Mouse (Mus musculus): ENCODE results near the gene Coa3.
"Not testable (repeated sequence)": the region's sequence is repeated elsewhere in the genome, so short reads cannot be mapped to it uniquely, and the experiment has no call there.

The Coa3 gene

GRCm38 (mm10) chr11:101278223-101279192 is at the start of gene Coa3, which contains the start of gene Cntd1:
TSS of gene Coa3 (minus strand) at chr11:101279114.
TSS of gene Cntd1 (plus strand) at chr11:101279012.
- peak; percentile 76 for DNase-seq

- no peak for DNase-seq
These were observed 48.4 kb upstream of the Coa3 start for GRCm38 (mm10) chr11:101327311-101327710.

DNA sequence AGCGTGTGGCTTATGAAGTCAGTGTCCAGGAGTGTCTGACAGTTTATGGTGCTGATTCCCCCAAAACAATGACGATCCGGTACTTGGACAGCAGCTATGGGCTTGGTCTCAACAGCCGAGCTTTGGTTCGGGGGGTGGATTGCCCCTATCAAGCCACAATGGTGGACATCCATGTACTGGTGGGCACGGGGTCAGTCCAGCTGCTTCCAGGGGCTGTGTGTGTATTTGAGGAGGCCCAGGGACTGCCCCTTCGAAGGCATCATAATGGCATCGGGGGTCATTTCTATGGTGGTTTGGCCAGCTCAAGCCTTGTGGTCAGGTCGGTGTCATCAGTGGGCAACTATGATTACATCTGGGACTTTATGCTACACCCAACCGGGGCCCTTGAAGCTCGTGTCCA is 47.2 kb upstream of the Coa3 start:
- DNase-seq: no peak

GRCm38 (mm10) chr11:101325201-101325600 is 46.3 kb upstream of the Coa3 start:
- DNase-seq: not testable (repeated sequence)

DNA sequence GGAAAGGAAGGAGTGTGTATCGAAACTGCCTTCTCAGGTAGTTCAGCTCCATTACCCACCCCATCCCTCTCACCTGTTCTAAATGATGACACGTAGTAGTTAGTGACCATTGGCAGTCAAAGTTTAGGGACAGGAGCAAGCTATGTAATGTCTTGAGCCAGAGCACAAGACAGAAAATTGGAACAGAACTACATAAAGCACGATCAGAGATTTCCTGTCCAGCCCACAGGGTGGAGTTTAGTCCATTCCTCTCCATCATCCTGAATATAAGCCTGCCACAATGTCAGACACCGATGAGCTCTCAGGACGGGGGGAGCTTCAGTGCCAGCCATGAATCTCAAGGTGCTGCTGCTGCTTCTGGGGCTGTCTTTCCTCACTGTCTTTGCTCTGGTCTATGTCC is 45.8 kb upstream of the Coa3 start, which contains the start of gene Aoc2:
TSS of gene Aoc2 (plus strand) at position 301 of the 400 bp plus-strand sequence.
- no peak for DNase-seq

DNA sequence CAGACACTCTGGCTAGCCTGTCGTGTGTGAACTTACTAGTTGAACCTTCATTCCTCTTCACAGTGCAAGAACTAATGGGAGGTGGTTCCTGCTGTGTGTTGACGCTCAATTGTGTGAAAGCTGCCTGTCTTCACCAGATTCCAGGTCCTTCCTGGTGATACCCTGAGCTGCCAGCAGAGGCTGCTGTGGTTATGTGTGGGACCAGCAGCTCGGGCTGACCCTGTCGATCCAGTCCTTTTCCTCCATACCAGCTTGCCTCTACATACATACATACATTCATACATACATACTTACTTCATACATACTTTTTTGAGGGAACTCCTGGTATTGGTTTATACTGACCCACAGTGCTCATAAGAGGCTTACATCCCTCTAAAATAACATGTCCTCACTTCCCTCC is 44.7 kb upstream of the Coa3 start:
- DNase-seq: peak; percentile 75

DNA sequence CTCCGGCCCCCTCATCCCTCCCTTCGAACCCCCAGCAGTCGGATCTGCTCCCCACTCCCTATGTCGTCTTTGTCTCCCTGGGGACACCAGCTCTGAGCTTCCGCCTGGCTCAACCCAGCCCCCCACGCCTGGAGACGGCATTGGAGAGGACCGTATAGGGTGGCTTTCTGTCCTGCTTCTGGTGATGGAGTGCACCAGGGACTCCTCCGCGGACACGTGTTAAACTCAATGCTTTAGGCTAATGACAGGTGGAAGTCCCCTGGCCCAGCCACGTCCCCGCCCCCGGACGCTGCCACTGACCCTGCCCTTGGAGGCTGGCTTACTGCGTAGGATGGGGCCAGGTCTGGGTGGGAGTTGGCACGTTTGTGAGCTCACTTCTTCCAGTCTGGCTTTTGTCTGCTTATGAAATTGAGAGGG is 37.6 kb upstream of the Coa3 start:
- DNase-seq: peak; percentile 33

DNA sequence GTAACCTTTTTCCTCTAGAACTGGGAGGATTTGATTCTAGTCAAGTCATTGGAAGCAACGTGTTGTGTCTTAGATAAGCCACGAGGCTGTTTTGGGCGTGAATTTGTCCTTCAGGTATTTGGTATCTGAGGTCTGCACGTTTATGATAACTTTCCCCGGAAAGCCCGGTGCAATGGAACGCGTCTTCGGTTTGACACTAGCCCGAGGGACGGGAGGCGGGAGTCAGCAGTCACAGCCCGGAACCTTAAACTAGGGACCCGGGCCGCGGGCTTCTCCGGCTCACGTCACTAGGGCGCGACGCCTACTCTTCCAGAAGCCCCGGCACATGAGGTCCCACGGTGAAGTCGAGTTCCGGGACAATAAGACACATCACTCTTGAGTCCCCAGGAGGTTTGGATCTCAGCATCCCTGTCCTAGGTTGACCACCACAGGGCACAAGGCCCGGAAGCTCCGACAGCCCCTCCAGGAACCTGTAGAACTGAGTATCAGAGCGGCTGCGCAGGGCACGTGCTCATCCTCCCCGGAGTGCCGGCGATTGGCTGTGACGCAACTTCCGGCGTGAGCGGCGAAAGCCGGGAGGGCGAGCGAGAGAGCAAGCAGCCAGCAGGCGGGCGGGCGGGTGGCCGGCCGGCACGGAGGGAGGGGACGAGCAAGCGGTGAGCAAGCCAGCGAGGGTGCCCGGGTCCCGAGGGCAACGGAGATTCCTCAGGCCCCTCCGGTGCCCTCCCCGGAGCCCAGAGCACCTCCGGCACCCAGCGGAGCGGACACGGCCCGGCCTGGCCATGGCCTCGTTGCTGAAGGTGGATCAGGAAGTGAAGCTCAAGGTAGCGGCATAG is 37.0 kb upstream of the Coa3 start, which contains the start of gene Psme3:
TSS of gene Psme3 (plus strand) at position 549 of the 836 bp plus-strand sequence.
- peak; percentile 90 for DNase-seq

DNA sequence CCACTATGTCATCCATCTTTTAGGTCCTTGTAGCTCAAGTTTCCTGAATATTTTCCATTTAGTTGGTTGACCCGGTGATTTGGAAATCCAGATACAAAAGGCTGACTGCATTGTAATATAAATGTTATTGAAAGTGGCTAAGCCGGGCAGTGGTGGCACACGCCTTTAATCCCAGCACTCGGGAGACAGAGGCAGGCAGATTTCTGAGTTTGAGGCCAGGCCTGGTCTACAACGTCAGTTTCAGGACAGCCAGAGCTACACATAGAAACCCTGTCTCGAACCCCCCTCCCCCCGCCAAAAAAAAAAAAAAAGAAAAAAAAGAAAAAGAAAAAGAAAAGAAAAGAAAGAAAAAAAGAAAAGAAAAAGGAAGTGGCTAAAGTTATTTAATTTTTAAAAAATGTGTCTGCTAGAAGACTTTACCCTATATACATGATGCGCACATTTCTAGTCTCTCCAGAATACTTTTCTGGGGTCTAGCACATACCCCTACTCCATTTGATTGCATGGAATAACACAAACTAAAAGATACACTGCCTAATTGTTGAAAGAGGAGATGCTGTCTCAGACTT is 36.3 kb upstream of the Coa3 start:
- DNase-seq: no peak

- no peak for DNase-seq
These were observed 35.7 kb upstream of the Coa3 start for GRCm38 (mm10) chr11:101314567-101314966.

DNA sequence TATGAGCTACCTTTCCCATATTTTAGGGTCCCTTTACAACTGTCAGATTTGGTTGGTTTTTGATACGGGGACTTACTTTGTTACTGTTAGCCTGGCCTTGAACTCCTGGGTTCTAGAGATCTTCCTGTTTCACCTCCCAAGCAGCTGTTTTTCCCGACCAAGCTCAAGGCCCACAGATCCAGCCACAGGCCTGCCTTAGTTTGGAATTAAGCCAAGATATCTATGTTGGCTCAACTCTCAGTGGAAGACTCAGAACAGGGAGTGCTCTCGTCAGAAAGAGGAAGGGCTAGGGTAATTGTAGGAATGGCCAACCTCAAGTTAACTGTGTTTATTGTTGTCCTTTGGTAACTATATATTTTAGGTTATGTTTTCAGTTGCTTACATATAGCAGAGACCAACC is 33.2 kb upstream of the Coa3 start:
- DNase-seq: no peak

DNA sequence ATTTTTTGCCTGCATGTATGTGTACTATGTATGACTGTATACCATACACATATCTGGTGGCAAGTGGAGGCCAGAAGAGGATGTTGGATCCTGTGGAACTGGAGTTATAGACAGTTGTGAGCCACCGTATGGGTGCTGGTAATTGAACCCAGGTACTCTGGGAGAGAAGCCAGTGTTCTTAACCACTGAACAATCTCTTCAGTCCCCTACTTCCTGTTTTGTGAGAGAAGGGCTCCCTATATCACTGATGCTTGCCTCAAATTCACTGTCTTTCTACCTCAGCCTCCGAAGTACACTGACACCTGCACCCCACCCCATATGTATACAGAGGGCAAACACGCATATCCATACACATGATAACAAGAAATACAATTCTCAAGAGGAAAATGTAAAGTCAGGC is 32.2 kb upstream of the Coa3 start:
- DNase-seq: no peak

DNA sequence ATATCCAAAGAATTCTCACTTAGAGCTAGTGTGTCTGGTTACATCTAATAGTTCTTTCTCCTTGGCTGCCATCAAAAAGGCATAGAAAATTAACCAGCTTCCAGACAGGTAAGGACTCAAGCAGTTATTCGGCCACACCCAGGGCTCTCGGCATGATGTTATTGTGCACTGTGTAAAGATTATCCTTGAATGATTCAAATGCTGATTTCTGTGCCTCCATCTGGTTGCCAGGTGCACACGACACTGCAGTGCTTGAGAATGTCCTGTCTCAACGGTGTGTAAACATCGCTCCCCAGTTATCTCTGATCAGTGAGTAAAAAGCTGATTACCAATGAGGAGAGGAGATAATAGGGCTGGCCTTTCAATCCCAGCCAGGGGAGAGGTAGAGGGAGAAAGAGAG is 28.8 kb upstream of the Coa3 start:
- no peak for DNase-seq

- peak; percentile 99 for DNase-seq
These were observed 23.3 kb upstream of the Coa3 start, which contains the start of gene Becn1 for GRCm38 (mm10) chr11:101302004-101302798. TSS of gene Becn1 (minus strand) at chr11:101302286.

DNA sequence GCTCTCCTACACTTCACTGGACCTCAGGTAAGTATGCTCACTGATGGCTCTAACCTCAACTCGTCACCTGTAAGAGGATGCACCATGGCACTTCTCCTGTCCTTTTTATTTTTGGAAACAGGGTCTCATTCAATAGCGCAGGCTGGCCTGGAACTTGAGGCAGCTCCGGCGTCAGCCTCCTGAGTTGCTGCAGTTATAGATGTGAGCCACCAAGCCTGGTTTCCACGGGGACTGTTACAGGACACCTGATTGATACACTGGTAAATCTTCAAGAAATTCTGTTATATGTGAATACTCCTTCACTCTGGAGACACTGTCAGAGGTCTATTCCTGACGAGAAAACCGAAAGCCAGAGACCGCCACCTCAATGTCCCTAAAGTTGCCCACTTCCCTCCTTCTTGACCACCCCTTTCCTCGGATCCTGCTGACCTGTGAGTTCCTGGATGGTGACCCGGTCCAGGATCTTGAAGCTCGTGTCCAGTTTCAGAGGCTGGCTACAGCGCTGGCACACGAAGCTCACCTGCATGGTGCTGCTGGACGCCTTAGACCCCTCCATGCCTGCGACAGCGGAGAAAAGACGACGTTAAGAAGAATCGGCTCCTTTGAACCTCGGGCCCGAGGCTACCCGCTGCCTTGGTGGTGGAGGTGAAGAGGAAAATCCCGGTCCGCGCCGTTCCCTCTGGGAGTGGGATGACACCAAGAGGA is 22.5 kb upstream of the Coa3 start:
- DNase-seq: no peak

DNA sequence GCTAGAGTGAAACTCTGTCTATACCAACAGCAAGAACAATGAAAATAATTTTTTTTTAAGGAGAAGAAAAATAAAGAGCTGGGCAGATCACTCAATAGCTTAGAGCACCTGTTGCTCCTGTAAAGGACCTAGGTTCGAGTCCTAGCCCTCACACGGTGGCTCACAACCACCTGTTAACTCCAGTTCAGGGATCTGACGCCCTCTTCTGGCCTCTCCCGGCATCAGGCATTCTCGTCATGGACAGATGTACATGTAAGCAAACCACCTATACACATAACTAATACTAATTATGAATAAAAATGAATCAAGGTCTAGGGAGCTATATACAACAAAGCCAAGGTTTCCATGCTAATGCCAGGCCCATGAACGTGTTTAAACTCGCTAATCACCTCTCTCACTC is 22.0 kb upstream of the Coa3 start:
- no peak for DNase-seq

- no peak for DNase-seq
These were observed 16.3 kb upstream of the Coa3 start for GRCm38 (mm10) chr11:101295191-101295590.

GRCm38 (mm10) chr11:101291231-101291630 is 12.3 kb upstream of the Coa3 start:
- DNase-seq: no peak

GRCm38 (mm10) chr11:101287306-101287705 is 8.4 kb upstream of the Coa3 start:
- no peak for DNase-seq

GRCm38 (mm10) chr11:101283805-101284204 is 4.9 kb upstream of the Coa3 start:
- DNase-seq: no peak

DNA sequence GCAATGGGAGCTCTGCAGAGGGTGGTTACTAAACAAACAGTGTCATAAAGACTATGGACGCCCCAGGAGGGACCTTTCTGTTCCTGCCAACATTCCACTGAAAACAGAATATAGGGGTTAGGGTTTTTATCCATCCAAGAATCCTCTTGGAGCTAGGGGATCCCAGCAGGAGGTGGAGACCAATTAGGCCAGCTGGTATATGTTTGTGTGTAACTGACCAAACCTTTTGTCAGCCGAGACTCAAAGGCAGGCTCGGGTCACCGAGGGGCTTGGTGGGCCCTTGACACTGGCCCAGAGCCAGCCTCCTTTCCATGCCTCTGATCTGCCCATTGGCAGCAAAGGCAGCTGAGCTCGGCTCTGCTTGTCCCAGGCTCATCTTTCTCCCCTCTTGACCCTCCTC is 4.0 kb upstream of the Coa3 start:
- DNase-seq: no peak

All from right cerebral cortex, postnatal 4 days (tissue).